Mouse (Mus musculus) CH12.LX (cell line): Measurements from ENCODE around the gene Fmo1. TPM values are rescaled to one million over a fixed set of nuclear protein-coding genes. Genes with fewer than 3 reads are reported as not detected.

Source experiments
- DNase-seq: peaks from one replicate; pipeline ENCODE4 v3.0.0-alpha.2; 2013; ENCODE audit errors: extremely low read depth
- H3K27ac ChIP-seq: 2 replicates; pipeline ENCODE4 v1.5.1; 2012; ENCODE audit warnings: low read depth, mild to moderate bottlenecking, control low read depth, moderate library complexity; ENCODE audit not compliant: insufficient read depth
- H3K27me3 ChIP-seq: replicated peaks from 2 replicates; pipeline ENCODE3; 2012; ENCODE audit warnings: inconsistent platforms
- H3K36me3 ChIP-seq, 2 experiments: replicated peaks in 1 of 2; 2 replicates each; pipeline versions ENCODE3 to v1.6.1; 2012; ENCODE audit warnings: inconsistent platforms in 1 of 2, low read length in 1 of 2, mild to moderate bottlenecking in 1 of 2, mixed read lengths in 1 of 2, moderate library complexity in 1 of 2; ENCODE audit not compliant: control insufficient read depth in 1 of 2, insufficient read depth in 1 of 2
- H3K4me1 ChIP-seq, 2 experiments: 2 replicates each; pipeline ENCODE4 v1.6.1; 2012; ENCODE audit warnings: inconsistent platforms in 1 of 2, moderate library complexity in 1 of 2; ENCODE audit not compliant: insufficient read depth in 2 of 2, control insufficient read depth in 1 of 2
- H3K4me2 ChIP-seq: 2 replicates; pipeline ENCODE4 v1.6.1; 2012; ENCODE audit warnings: low read depth, mild to moderate bottlenecking, control low read depth; ENCODE audit not compliant: poor library complexity, insufficient read depth, severe bottlenecking
- H3K4me3 ChIP-seq, 3 experiments: fragments of 150-350 bp in 1 of 3; sonication (generic) in 1 of 3; replicated peaks in 1 of 3; 2 replicates each; pipeline versions ENCODE3 to v1.5.1; 2011 to 2012; ENCODE audit warnings: low read depth in 2 of 3, low read length in 2 of 3, mild to moderate bottlenecking in 2 of 3, moderate library complexity in 2 of 3, control low read depth in 1 of 3, improper control_type of control experiment in 1 of 3, inconsistent platforms in 1 of 3, mixed read lengths in 1 of 3; ENCODE audit not compliant: poor library complexity in 1 of 3
- H3K79me2 ChIP-seq: replicated peaks from 2 replicates; pipeline ENCODE4 v1.6.1; 2012; ENCODE audit warnings: mild to moderate bottlenecking, moderate library complexity; ENCODE audit not compliant: control insufficient read depth, poor library complexity, insufficient read depth, severe bottlenecking; ENCODE audit errors: extremely low read depth
- H3K9ac ChIP-seq: 2 replicates; pipeline ENCODE4 v1.6.1; 2012; ENCODE audit warnings: low read depth, mild to moderate bottlenecking, control low read depth, moderate library complexity; ENCODE audit not compliant: insufficient read depth
- H3K9me3 ChIP-seq: replicated peaks from 2 replicates; pipeline ENCODE3; 2012; ENCODE audit warnings: low read length, inconsistent platforms, mixed read lengths
- CHD2 ChIP-seq: IDR thresholded peaks from 2 replicates; pipeline ENCODE4 v1.6.1; 2011; ENCODE audit warnings: low read length, improper control_type of control experiment
- ELF1 ChIP-seq: IDR thresholded peaks from 2 replicates; pipeline ENCODE4 v1.6.1; 2014; ENCODE audit warnings: low read depth, mild to moderate bottlenecking, inconsistent platforms, low read length, improper control_type of control experiment
- HCFC1 ChIP-seq: IDR thresholded peaks from 2 replicates; pipeline ENCODE4 v1.6.1; 2012; ENCODE audit warnings: low read depth, mild to moderate bottlenecking, inconsistent platforms, low read length, improper control_type of control experiment
- IRF4 ChIP-seq: IDR thresholded peaks from 2 replicates; pipeline ENCODE4 v1.6.1; 2014; ENCODE audit warnings: low read depth, mild to moderate bottlenecking, inconsistent platforms, low read length, improper control_type of control experiment
- KAT2A ChIP-seq: IDR thresholded peaks from 2 replicates; pipeline ENCODE4 v1.6.1; 2012; ENCODE audit warnings: low read length, improper control_type of control experiment, inconsistent platforms; ENCODE audit not compliant: insufficient replicate concordance
- MAFK ChIP-seq: IDR thresholded peaks from 2 replicates; pipeline ENCODE4 v1.6.1; 2011; ENCODE audit warnings: low read length, improper control_type of control experiment; ENCODE audit not compliant: insufficient replicate concordance
- MXI1 ChIP-seq: IDR thresholded peaks from 2 replicates; pipeline ENCODE4 v1.6.1; 2011; ENCODE audit warnings: mild to moderate bottlenecking, low read depth, low read length, improper control_type of control experiment
- NRF1 ChIP-seq: IDR thresholded peaks from 2 replicates; pipeline ENCODE4 v1.6.1; 2014; ENCODE audit warnings: low read depth, mild to moderate bottlenecking, inconsistent platforms, low read length, improper control_type of control experiment, moderate library complexity
- POLR2A ChIP-seq: IDR thresholded peaks from 2 replicates; pipeline ENCODE4 v1.6.1; 2011; ENCODE audit warnings: low read depth, mild to moderate bottlenecking, improper control_type of control experiment, low read length
- RCOR1 ChIP-seq: conservative IDR thresholded peaks from 2 replicates; pipeline ENCODE4 v1.6.1; 2012; ENCODE audit warnings: low read depth, mild to moderate bottlenecking, inconsistent platforms, low read length, improper control_type of control experiment
- SIN3A ChIP-seq: IDR thresholded peaks from 2 replicates; pipeline ENCODE4 v1.6.1; 2012; ENCODE audit warnings: low read length, improper control_type of control experiment, inconsistent platforms
- TBP ChIP-seq: conservative IDR thresholded peaks from 2 replicates; pipeline ENCODE4 v1.6.1; 2011; ENCODE audit warnings: low read depth, low read length, improper control_type of control experiment
- TCF12 ChIP-seq: IDR thresholded peaks from 2 replicates; pipeline ENCODE4 v1.6.1; 2014; ENCODE audit warnings: low read depth, mild to moderate bottlenecking, inconsistent platforms, low read length, improper control_type of control experiment
- USF2 ChIP-seq: conservative IDR thresholded peaks from 2 replicates; pipeline ENCODE4 v1.6.1; 2011; ENCODE audit warnings: low read depth, low read length, improper control_type of control experiment
- dilution Hi-C: fragments of 300-500 bp; cut with MboI; formaldehyde crosslinking; loops from 2 replicates; pipeline ENCODE4 v1.14.3; 2020; ENCODE audit warnings: low sequenced_read_pairs; ENCODE audit not compliant: extremely low pct_unique_long_range_greater_than_20kb, extremely low pct_ligation_motif_present
- in situ Hi-C: fragments of 300-500 bp; cut with MboI; formaldehyde crosslinking; loops from 3 replicates; pipeline ENCODE4 v1.14.3; 2019; ENCODE audit warnings: low sequenced_read_pairs, low pct_ligation_motif_present, low pct_unique_long_range_greater_than_20kb, mixed read lengths
- polyA plus RNA-seq: library from polyadenylated mRNA; unstranded; fragments of >175 nt; gene quantifications from 2 replicates; pipeline ENCODE4 v1.2.1, GENCODE M21; 2012; ENCODE audit warnings: low read depth; ENCODE audit not compliant: insufficient read length
- total RNA-seq, 2 experiments: library from RNA; depleted of rRNA; stranded (reverse); fragments of 300-350 nt in 1 of 2; fragments of >200 nt in 1 of 2; gene quantifications; 2 replicates each; pipeline ENCODE4 v1.2.3; 2012 to 2014

Gene Fmo1
- total and polyA plus RNA-seq, 3 experiments: not detected

- no peak for TF ChIP-seq ELF1
- no peak for TF ChIP-seq HCFC1
- TF ChIP-seq MAFK: no peak
- TF ChIP-seq NRF1: no peak
Observed at GRCm38 (mm10) chr1:162859545-162859976, 6.8 kb downstream of the Fmo1 start (continued).

- no peaks in the 10 kb centered on the region for H3K9me3 ChIP-seq
- peak overlapping the region; percentile 3; the same call in 1 of the 2 replicates for H3K4me2 ChIP-seq
- TF ChIP-seq IRF4: no peak
- TF ChIP-seq MXI1: no peak
- no peak for TF ChIP-seq SIN3A
- TF ChIP-seq TCF12: no peak
- no peak for TF ChIP-seq USF2
- no peak for TF ChIP-seq POLR2A
- DNase-seq: no peak
- no peaks in the 10 kb centered on the region for H3K79me2 ChIP-seq
- H3K9ac ChIP-seq: no peak overlapping the region
- no peak overlapping the region for H3K4me3 ChIP-seq
- dilution Hi-C loops: no loop called here
- H3K36me3 ChIP-seq: no peaks in the 10 kb centered on the region
- no peaks in the 10 kb centered on the region for H3K27me3 ChIP-seq
- H3K27ac ChIP-seq: no peak overlapping the region
- H3K4me1 ChIP-seq: peaks cover 0 to 4% of the 10 kb centered on the region in 2 experiments; a peak in 2 of 4 replicates
- in situ Hi-C loops: no loop called here
Observed at GRCm38 (mm10) chr1:162858748-162859130, 7.7 kb downstream of the Fmo1 start.

- H3K4me3 ChIP-seq: no peak overlapping the region
- H3K27me3 ChIP-seq: no peaks in the 10 kb centered on the region
- H3K27ac ChIP-seq: no peak overlapping the region
- dilution Hi-C loops (no loop called here), in situ Hi-C loops (no loop called here)
- peaks cover 0 to 4% of the 10 kb centered on the region in 2 experiments; a peak in 2 of 4 replicates for H3K4me1 ChIP-seq
- DNase-seq: no peak
- H3K9me3 ChIP-seq: no peaks in the 10 kb centered on the region
- no peak overlapping the region for H3K4me2 ChIP-seq
- H3K79me2 ChIP-seq: no peaks in the 10 kb centered on the region
- no peak overlapping the region for H3K9ac ChIP-seq
- no peaks in the 10 kb centered on the region for H3K36me3 ChIP-seq
- TF ChIP-seq SIN3A (no peak), CHD2 (no peak), KAT2A (no peak), RCOR1 (no peak), TBP (no peak)
Observed at GRCm38 (mm10) chr1:162857766-162858747, 8.4 kb downstream of the Fmo1 start.
